Mouse (Mus musculus): ENCODE measurements around the gene Flot2. TPM values are rescaled to one million over a fixed set of nuclear protein-coding genes. Genes with fewer than 3 reads are reported as not detected.
A peak's percentile ranks its signal among the peaks of the same experiment; 100 is the strongest.

Gene Flot2
- 4.8 and 5.4 TPM in 2 replicates for polyA plus RNA-seq (2012)

GRCm38 (mm10) chr11:78037831-78038752, at the start of gene Flot2:
TSS of gene Flot2 (plus strand) at chr11:78037931.
- H3K36me3 ChIP-seq (ENCODE audit: control insufficient read depth) = peaks cover 96% of the 10 kb centered on the region
- no peaks in the 10 kb centered on the region; the same call in 1 of the 2 replicates for H3K9me3 ChIP-seq (ENCODE audit: control insufficient read depth, low read length)
- TF ChIP-seq GATA1 (IDR thresholded peaks at IDR 0.05; ENCODE audit: low read length) (no peak), TAL1 (IDR thresholded peaks at IDR 0.05; ENCODE audit: low read length) (no peak)
- no peaks in the 10 kb centered on the region for H3K27me3 ChIP-seq (ENCODE audit: control insufficient read depth)
- peaks cover 73% of the 10 kb centered on the region for H3K4me1 ChIP-seq (ENCODE audit: control insufficient read depth)
- peak within 1 kb of the TSS; percentile 84 for H3K4me3 ChIP-seq (replicated peaks)

- Histone ChIP-seq H3K27me3 (ENCODE audit: control insufficient read depth) (no peaks in the 10 kb centered on the region), H3K9me3 (ENCODE audit: control insufficient read depth, low read length) (no peaks in the 10 kb centered on the region), H3K4me3 (replicated peaks) (no peak overlapping the region), H3K36me3 (ENCODE audit: control insufficient read depth) (peaks cover 90% of the 10 kb centered on the region), H3K4me1 (ENCODE audit: control insufficient read depth) (peaks cover 23% of the 10 kb centered on the region)
- no peak for TF ChIP-seq GATA1 (IDR thresholded peaks at IDR 0.05; ENCODE audit: low read length)
- no peak for TF ChIP-seq TAL1 (IDR thresholded peaks at IDR 0.05; ENCODE audit: low read length)
Observed at GRCm38 (mm10) chr11:77989071-77989690, 48.5 kb upstream of the Flot2 start.

GRCm38 (mm10) chr11:77995556-77995955, 42.2 kb upstream of the Flot2 start:
- peaks cover 87% of the 10 kb centered on the region for H3K36me3 ChIP-seq (ENCODE audit: control insufficient read depth)
- no peaks in the 10 kb centered on the region for H3K9me3 ChIP-seq (ENCODE audit: control insufficient read depth, low read length)
- peaks cover 2% of the 10 kb centered on the region for H3K4me1 ChIP-seq (ENCODE audit: control insufficient read depth)
- H3K27me3 ChIP-seq (ENCODE audit: control insufficient read depth) = no peaks in the 10 kb centered on the region
- H3K4me3 ChIP-seq (replicated peaks) = no peak overlapping the region
- no peak for TF ChIP-seq TAL1 (IDR thresholded peaks at IDR 0.05; ENCODE audit: low read length)
- TF ChIP-seq GATA1 (IDR thresholded peaks at IDR 0.05; ENCODE audit: low read length) = no peak

- Histone ChIP-seq H3K27me3 (ENCODE audit: control insufficient read depth) (no peaks in the 10 kb centered on the region), H3K9me3 (ENCODE audit: control insufficient read depth, low read length) (peaks cover 2% of the 10 kb centered on the region), H3K36me3 (ENCODE audit: control insufficient read depth) (peaks cover 94% of the 10 kb centered on the region), H3K4me3 (replicated peaks) (no peak overlapping the region), H3K4me1 (ENCODE audit: control insufficient read depth) (peaks cover 21% of the 10 kb centered on the region)
- no peak for TF ChIP-seq TAL1 (IDR thresholded peaks at IDR 0.05; ENCODE audit: low read length)
- TF ChIP-seq GATA1 (IDR thresholded peaks at IDR 0.05; ENCODE audit: low read length) = no peak
Observed at GRCm38 (mm10) chr11:78006446-78006845, 31.3 kb upstream of the Flot2 start.

- no peaks in the 10 kb centered on the region for H3K9me3 ChIP-seq (ENCODE audit: control insufficient read depth, low read length)
- peaks cover 99% of the 10 kb centered on the region for H3K36me3 ChIP-seq (ENCODE audit: control insufficient read depth)
- H3K4me3 ChIP-seq (replicated peaks) = no peak overlapping the region
- H3K4me1 ChIP-seq (ENCODE audit: control insufficient read depth) = peaks cover 3% of the 10 kb centered on the region
- H3K27me3 ChIP-seq (ENCODE audit: control insufficient read depth) = no peaks in the 10 kb centered on the region
- TF ChIP-seq GATA1 (IDR thresholded peaks at IDR 0.05; ENCODE audit: low read length) = no peak
- TF ChIP-seq TAL1 (IDR thresholded peaks at IDR 0.05; ENCODE audit: low read length) = no peak
Observed at GRCm38 (mm10) chr11:78019676-78020075, 18.1 kb upstream of the Flot2 start.

- H3K36me3 ChIP-seq (ENCODE audit: control insufficient read depth) = peaks cover 98% of the 10 kb centered on the region
- H3K4me3 ChIP-seq (replicated peaks) = no peak overlapping the region
- H3K9me3 ChIP-seq (ENCODE audit: control insufficient read depth, low read length) = no peaks in the 10 kb centered on the region
- peaks cover 3% of the 10 kb centered on the region for H3K4me1 ChIP-seq (ENCODE audit: control insufficient read depth)
- H3K27me3 ChIP-seq (ENCODE audit: control insufficient read depth) = no peaks in the 10 kb centered on the region
- TF ChIP-seq TAL1 (IDR thresholded peaks at IDR 0.05; ENCODE audit: low read length) = no peak
- no peak for TF ChIP-seq GATA1 (IDR thresholded peaks at IDR 0.05; ENCODE audit: low read length)
Observed at GRCm38 (mm10) chr11:78023607-78024006, 14.1 kb upstream of the Flot2 start.

- Histone ChIP-seq H3K9me3 (ENCODE audit: control insufficient read depth, low read length) (no peaks in the 10 kb centered on the region), H3K4me3 (replicated peaks) (no peak overlapping the region), H3K4me1 (ENCODE audit: control insufficient read depth) (peaks cover 43% of the 10 kb centered on the region), H3K27me3 (ENCODE audit: control insufficient read depth) (no peaks in the 10 kb centered on the region), H3K36me3 (ENCODE audit: control insufficient read depth) (peaks cover 86% of the 10 kb centered on the region)
- TF ChIP-seq TAL1 (IDR thresholded peaks at IDR 0.05; ENCODE audit: low read length) (no peak), GATA1 (IDR thresholded peaks at IDR 0.05; ENCODE audit: low read length) (no peak)
Observed at GRCm38 (mm10) chr11:78029240-78029639, 8.5 kb upstream of the Flot2 start.

- no peak for TF ChIP-seq GATA1 (IDR thresholded peaks at IDR 0.05; ENCODE audit: low read length)
- TF ChIP-seq TAL1 (IDR thresholded peaks at IDR 0.05; ENCODE audit: low read length) = no peak
- Histone ChIP-seq H3K4me3 (replicated peaks) (peak overlapping the region; percentile 88), H3K4me1 (ENCODE audit: control insufficient read depth) (peaks cover 55% of the 10 kb centered on the region), H3K27me3 (ENCODE audit: control insufficient read depth) (no peaks in the 10 kb centered on the region), H3K36me3 (ENCODE audit: control insufficient read depth) (peaks cover 87% of the 10 kb centered on the region), H3K9me3 (ENCODE audit: control insufficient read depth, low read length) (no peaks in the 10 kb centered on the region)
Observed at GRCm38 (mm10) chr11:78030600-78030999, 7.1 kb upstream of the Flot2 start.

GRCm38 (mm10) chr11:78031389-78031788, 6.3 kb upstream of the Flot2 start:
- Histone ChIP-seq H3K9me3 (ENCODE audit: control insufficient read depth, low read length) (no peaks in the 10 kb centered on the region), H3K4me1 (ENCODE audit: control insufficient read depth) (peaks cover 61% of the 10 kb centered on the region), H3K4me3 (replicated peaks) (peak overlapping the region; percentile 88), H3K36me3 (ENCODE audit: control insufficient read depth) (peaks cover 87% of the 10 kb centered on the region), H3K27me3 (ENCODE audit: control insufficient read depth) (no peaks in the 10 kb centered on the region)
- TF ChIP-seq TAL1 (IDR thresholded peaks at IDR 0.05; ENCODE audit: low read length) (no peak), GATA1 (IDR thresholded peaks at IDR 0.05; ENCODE audit: low read length) (no peak)

Data from erythroblast, embryonic 14.5 days (primary cell).